Mouse (Mus musculus) lung, adult 2 months (tissue): ENCODE measurements at regions not wholly inside any gene's neighbourhood (a gene's known extent, or its start where the extent isn't known, plus 50 kb on each side); places are given as distances from the start of the nearest gene placed in this dataset.
"Not testable (repeated sequence)": the region's sequence is repeated elsewhere in the genome, so short reads cannot be mapped to it uniquely, and the experiment has no call there.

Experiments used
- DNase-seq: peaks from one replicate; pipeline ENCODE4 v3.0.0; 2022
- H3K4me1 ChIP-seq: fragments of 200-500 bp; 2 replicates; pipeline ENCODE4 v1.6.1; 2011; ENCODE audit warnings: low read length; ENCODE audit not compliant: control insufficient read depth, insufficient read depth
- H3K4me3 ChIP-seq: fragments of 200-500 bp; replicated peaks from 2 replicates; pipeline ENCODE3; 2011; ENCODE audit warnings: low read depth, mild to moderate bottlenecking, control low read depth, low read length; ENCODE audit errors: extremely low read depth
- CTCF ChIP-seq: fragments of 200-500 bp; IDR thresholded peaks from 2 replicates; pipeline ENCODE4 v1.5.1; 2011; ENCODE audit warnings: mild to moderate bottlenecking, low read length, control low read depth; ENCODE audit not compliant: insufficient read depth
- POLR2A ChIP-seq: fragments of 200-500 bp; IDR thresholded peaks from 2 replicates; pipeline ENCODE4 v1.6.1; 2011; ENCODE audit warnings: low read depth, mild to moderate bottlenecking, control low read depth, low read length, borderline replicate concordance; ENCODE audit errors: extremely low read depth
- WGBS: fragments of 180-500 bp; shearing (Covaris S2); methylation state at CpG from one replicate; pipeline ENCODE4 v1.1.7; 2018; 5-methylcytosine and 5-hydroxymethylcytosine counted together

GRCm38 (mm10) chr13:111903931-111904330, 95.1 kb upstream of the Map3k1 start:
- no peak for TF ChIP-seq POLR2A
- TF ChIP-seq CTCF, result no peak
- WGBS, result 78% methylated on average over 9 of the region's 9 CpGs
- Histone ChIP-seq H3K4me3 (no peak overlapping the region), H3K4me1 (no peaks in the 10 kb centered on the region)
- DNase-seq, result no peak

DNA sequence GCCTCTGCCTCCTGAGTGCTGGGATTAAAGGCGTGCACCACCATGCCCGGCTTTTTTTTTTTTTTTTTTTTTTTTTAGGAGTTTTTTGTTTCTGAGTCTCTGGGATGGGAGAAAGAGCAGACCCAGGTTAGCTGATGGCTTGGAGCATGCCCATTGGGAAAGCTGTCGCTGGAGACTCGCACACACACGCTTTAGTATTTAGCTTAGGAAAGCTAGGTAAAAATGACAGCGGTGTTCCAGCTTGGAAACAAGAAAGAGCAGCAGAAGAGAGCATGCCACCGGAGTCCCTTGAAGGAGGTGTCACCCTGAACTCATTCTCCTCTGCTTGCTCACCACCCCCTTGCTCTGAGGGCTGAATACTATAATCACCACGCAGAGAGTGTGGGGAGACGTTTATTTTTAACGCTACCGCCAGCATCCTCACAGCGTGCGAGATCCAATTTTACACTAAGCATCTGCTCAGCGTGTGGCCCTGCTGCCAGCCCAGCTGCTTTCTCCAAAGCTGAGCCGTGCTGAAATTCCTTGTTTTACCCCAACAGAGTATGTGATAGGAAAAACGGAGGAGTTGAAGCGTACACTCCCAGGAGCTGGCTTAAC, 95.9 kb upstream of the Map3k1 start:
- 45% methylated on average over 15 of the region's 17 CpGs for WGBS
- TF ChIP-seq POLR2A (no peak), CTCF (no peak)
- Histone ChIP-seq H3K4me3 (no peak overlapping the region), H3K4me1 (no peaks in the 10 kb centered on the region)
- no peak for DNase-seq

DNA sequence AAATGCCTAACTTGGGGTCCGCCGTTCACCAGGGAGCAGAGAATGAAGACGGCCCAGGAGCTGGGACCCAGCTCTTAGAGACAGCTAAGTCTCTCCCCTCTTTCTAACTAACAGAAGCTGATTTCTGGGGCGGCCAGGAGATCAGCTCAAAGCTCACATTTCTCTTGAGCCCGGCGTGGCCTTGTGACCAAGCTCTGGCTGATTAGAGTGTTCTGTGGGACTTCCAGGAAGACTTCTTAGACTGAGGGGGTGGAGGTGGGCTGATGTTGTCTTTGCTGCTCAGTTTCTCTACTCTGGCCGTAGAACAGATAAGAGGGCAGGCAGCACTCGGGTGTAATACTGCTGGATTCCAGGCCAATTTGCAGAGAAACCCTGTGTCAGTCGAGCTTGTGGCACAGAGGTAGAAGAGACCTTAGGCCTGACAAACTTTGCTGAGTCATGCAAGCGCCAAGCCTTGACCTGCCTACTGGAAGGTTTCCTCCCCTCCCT, 96.5 kb upstream of the Map3k1 start:
- Histone ChIP-seq H3K4me3 (no peak overlapping the region), H3K4me1 (no peaks in the 10 kb centered on the region)
- TF ChIP-seq POLR2A, result no peak
- no peak for TF ChIP-seq CTCF
- WGBS, result 43% methylated on average over 10 of the region's 10 CpGs
- DNase-seq, result peak; percentile 17

DNA sequence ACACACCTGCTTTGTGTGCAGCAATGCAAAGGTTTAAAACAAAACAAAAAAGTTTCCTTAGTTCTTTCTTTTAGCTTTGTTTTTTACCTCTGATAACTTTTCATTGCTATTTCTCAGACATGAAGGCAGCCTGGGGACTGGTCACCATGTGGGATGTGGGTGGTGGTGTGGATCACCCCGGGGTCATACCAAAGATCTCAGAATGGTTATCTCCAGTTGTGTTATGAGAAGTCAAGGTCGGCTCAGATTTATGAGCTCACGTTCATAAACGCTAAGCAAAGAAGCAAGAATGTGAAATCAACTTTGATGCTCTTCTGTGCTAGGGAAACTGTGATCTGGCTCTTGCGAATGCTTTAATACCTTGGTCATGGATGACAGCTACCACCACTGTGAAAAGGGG, 102.3 kb upstream of the Map3k1 start:
- H3K4me1 ChIP-seq, result no peaks in the 10 kb centered on the region
- no peak for TF ChIP-seq POLR2A
- TF ChIP-seq CTCF, result no peak
- H3K4me3 ChIP-seq, result no peak overlapping the region
- WGBS, result 93% methylated on average over 5 of the region's 5 CpGs
- DNase-seq, result no peak

DNA sequence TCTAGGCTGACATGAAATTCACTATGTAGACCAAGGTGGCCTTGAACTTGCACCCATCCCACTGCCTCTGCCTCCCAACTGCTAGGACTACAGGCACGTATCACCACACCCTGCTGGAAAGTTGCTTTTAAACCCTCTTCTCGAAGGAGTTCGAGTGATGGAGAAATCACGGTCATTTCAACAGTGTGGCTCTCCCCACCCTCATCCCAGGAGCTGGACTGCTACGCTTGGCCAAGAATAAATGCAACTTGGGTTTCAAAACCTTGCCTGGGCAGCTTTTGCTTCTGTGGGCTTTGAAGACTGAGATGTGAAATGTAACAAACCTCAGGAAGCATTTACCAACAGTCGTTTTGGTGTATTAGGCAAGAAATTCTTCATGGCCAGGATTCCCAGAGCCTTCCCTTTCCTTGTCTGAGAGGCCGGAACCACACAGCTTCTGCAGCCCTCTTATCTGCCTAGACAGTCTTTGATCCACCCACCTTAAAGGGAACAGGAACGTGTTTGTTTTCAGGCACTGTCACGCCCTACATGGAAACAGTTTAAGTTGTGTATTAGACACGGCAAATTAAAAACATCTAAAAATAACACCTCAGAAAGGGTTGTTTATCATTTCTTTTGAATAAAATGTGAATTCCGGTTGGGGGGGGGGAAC, 103.0 kb upstream of the Map3k1 start:
- H3K4me3 ChIP-seq, result no peak overlapping the region
- no peaks in the 10 kb centered on the region for H3K4me1 ChIP-seq
- TF ChIP-seq CTCF (no peak), POLR2A (no peak)
- DNase-seq, result no peak
- whole genome bisulfite sequencing, result 59% methylated on average over 11 of the region's 11 CpGs

GRCm38 (mm10) chr13:111914348-111914913, 105.6 kb upstream of the Map3k1 start:
- no peak for TF ChIP-seq CTCF
- TF ChIP-seq POLR2A, result no peak
- no peak overlapping the region for H3K4me3 ChIP-seq
- no peak for DNase-seq
- WGBS, result 64% methylated on average over 5 of the region's 5 CpGs
- no peaks in the 10 kb centered on the region for H3K4me1 ChIP-seq

- not testable (repeated sequence) for H3K4me1 ChIP-seq, H3K4me3 ChIP-seq, DNase-seq
- 74% methylated on average over 11 of the region's 11 CpGs for WGBS
These were observed 110.6 kb upstream of the Map3k1 start for GRCm38 (mm10) chr13:111919417-111919816.

DNA sequence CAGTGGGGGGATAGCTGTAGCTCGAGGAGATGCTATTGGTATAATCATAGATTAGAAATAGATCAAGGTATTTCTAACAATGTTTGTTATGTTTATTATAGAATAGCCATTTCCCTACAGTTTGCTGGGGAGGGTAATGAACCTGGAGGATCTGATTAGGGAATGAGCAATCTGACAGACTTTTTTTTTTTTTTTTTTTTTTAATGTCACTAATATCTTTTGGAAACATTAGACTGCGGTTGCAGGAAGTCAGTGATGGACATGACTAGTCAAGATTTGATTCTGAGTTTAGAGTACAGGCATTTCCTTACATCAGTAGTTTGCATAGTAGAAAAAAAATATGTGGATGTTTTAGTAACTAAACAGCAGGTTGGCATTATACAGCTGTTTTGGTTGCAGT, 111.7 kb upstream of the Map3k1 start:
- Histone ChIP-seq H3K4me1 (no peaks in the 10 kb centered on the region), H3K4me3 (no peak overlapping the region)
- no peak for DNase-seq
- TF ChIP-seq CTCF, result no peak
- TF ChIP-seq POLR2A, result no peak
- WGBS, result 61% methylated on average over 2 of the region's 2 CpGs

DNA sequence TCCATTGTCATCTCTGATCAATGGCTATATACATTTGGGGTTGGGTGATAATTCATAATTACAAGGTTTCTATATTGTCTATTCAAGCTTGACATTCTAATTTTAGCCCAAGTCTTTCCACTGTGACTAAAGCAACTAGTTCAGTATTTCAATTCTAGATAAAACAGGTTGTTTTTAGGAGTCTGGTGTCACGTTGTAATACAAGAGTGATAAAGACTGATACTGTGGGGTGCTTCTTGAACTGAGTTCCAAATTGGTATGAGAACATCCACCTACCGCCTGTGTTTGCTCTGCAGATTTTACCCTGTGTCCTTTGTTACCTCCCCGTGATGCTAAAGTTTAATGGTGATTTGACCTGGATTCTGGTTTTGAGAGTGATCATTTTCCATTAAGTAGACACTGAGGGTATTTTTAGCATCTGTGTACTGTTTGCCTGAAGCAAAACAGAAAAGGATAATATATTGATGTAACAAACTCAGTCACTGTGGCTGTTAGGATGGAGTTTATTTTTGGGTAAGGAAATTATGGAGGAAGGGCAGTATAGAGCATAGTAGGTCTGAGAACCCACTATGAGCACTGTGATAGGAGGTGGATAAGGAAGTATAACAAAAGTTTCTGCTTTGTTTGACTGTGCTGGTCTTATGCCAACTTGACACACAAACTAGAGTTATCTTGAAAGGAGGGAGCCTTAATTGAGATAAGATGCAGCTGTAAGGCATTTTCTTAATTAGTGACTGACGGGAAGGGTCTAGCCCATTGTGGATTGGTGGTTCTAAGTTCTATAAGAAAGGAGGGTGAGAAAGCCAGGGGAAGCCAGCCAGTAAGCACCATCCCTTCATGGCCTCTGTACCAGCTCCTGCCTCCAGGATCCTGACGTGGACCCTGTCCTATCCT, 112.6 kb upstream of the Map3k1 start:
- 82% methylated on average over 5 of the region's 5 CpGs for WGBS
- DNase-seq, result no peak
- H3K4me3 ChIP-seq, result no peak overlapping the region
- no peaks in the 10 kb centered on the region for H3K4me1 ChIP-seq
- no peak for TF ChIP-seq CTCF
